Mouse (Mus musculus) limb, embryonic 14.5 days (tissue): ENCODE results near the gene Sptlc2. TPM values are rescaled to one million over a fixed set of nuclear protein-coding genes. Genes with fewer than 3 reads are reported as not detected.

ENCODE experiments used
- ATAC-seq: fragments of 200-750 bp; cut with Nextera tagmentation; 2 replicates; pipeline ENCODE4 v1.8.0; 2017; ENCODE audit warnings: low read depth, moderate number of reproducible peaks, moderate TSS enrichment; ENCODE audit not compliant: low FRiP score
- DNase-seq: peaks from one replicate; pipeline ENCODE4 v3.0.0-alpha.2; 2015; ENCODE audit warnings: low spot score
- H3K27ac ChIP-seq: fragments of 300-500 bp; sonication (generic); replicated peaks from 2 replicates; pipeline ENCODE4 v1.5.1; 2014; ENCODE audit warnings: low read depth, mild to moderate bottlenecking, low read length, moderate library complexity, mixed read lengths
- H3K27me3 ChIP-seq: fragments of 300-500 bp; sonication (generic); 2 replicates; pipeline ENCODE4 v1.6.1; 2014; ENCODE audit warnings: low read length, mixed read lengths; ENCODE audit not compliant: control insufficient read depth, insufficient read depth
- H3K36me3 ChIP-seq: fragments of 300-500 bp; sonication (generic); 2 replicates; pipeline ENCODE4 v1.6.1; 2014; ENCODE audit warnings: mild to moderate bottlenecking, low read length, moderate library complexity, mixed read lengths; ENCODE audit not compliant: control insufficient read depth, insufficient read depth
- H3K4me1 ChIP-seq: fragments of 300-500 bp; sonication (generic); 2 replicates; pipeline ENCODE4 v1.6.1; 2014; ENCODE audit warnings: antibody characterized with exemption, low read length, mixed read lengths; ENCODE audit not compliant: control insufficient read depth, insufficient read depth
- H3K4me2 ChIP-seq: fragments of 300-500 bp; sonication (generic); replicated peaks from 2 replicates; pipeline ENCODE4 v1.6.1; 2014; ENCODE audit warnings: low read depth, mild to moderate bottlenecking, low read length, moderate library complexity; ENCODE audit not compliant: severe bottlenecking
- H3K4me3 ChIP-seq: fragments of 300-500 bp; sonication (generic); replicated peaks from 2 replicates; pipeline ENCODE4 v1.5.1; 2014; ENCODE audit warnings: low read length
- H3K9ac ChIP-seq: fragments of 300-500 bp; sonication (generic); 2 replicates; pipeline ENCODE4 v1.6.1; 2014; ENCODE audit warnings: mild to moderate bottlenecking, low read depth, low read length, moderate library complexity; ENCODE audit not compliant: severe bottlenecking
- H3K9me3 ChIP-seq: fragments of 300-500 bp; sonication (generic); 2 replicates; pipeline ENCODE4 v1.6.1; 2016; ENCODE audit warnings: low read length; ENCODE audit not compliant: control insufficient read depth
- POLR2A ChIP-seq: fragments of 200-500 bp; IDR thresholded peaks from 2 replicates; pipeline ENCODE4 v1.8.0; 2012; ENCODE audit warnings: inconsistent platforms, mild to moderate bottlenecking, moderate library complexity, borderline replicate concordance; ENCODE audit not compliant: insufficient read depth, insufficient read length; ENCODE audit errors: extremely low read depth
- WGBS: fragments of 180-500 bp; shearing (Covaris S2); extraction: QIAGEN DNeasy Blood & Tissue Kit; methylation state at CpG from one replicate; pipeline ENCODE4 v1.1.7; 2014; 5-methylcytosine and 5-hydroxymethylcytosine counted together
- polyA plus RNA-seq, 2 experiments: library from polyadenylated mRNA; depleted of rRNA in 1 of 2; stranded (reverse) in 1 of 2; unstranded in 1 of 2; fragments of >200 nt; fragmentation: Nextera tagmentation in 1 of 2; extraction: Ambion mirVana in 1 of 2; gene quantifications; 2 replicates each; pipeline versions ENCODE4 v1.2.1 to v1.2.3; 2012 to 2014

The Sptlc2 gene
- polyA plus RNA-seq, 2 experiments: 35.2 to 85.5 TPM

- H3K27me3 ChIP-seq: no peaks in the 10 kb centered on the region
- H3K27ac ChIP-seq: no peak overlapping the region
- H3K9me3 ChIP-seq: no peaks in the 10 kb centered on the region
- no peak overlapping the region for H3K9ac ChIP-seq
- ATAC-seq (peak; percentile 49; the same call in 1 of the 2 replicates), DNase-seq (peak; percentile 63)
- no peak for TF ChIP-seq POLR2A
- H3K4me2 ChIP-seq: no peak overlapping the region
- H3K4me1 ChIP-seq: no peaks in the 10 kb centered on the region
- WGBS: 24% methylated on average over 4 of the region's 4 CpGs
- no peak overlapping the region for H3K4me3 ChIP-seq
- H3K36me3 ChIP-seq: no peaks in the 10 kb centered on the region
Observed at GRCm38 (mm10) chr12:87413179-87413790, 25.1 kb upstream of the Sptlc2 start.

GRCm38 (mm10) chr12:87410999-87411398 lies 22.8 kb upstream of the Sptlc2 start:
- Histone ChIP-seq H3K27ac (no peak overlapping the region), H3K9ac (no peak overlapping the region), H3K36me3 (no peaks in the 10 kb centered on the region), H3K27me3 (no peaks in the 10 kb centered on the region), H3K9me3 (no peaks in the 10 kb centered on the region), H3K4me2 (no peak overlapping the region), H3K4me3 (no peak overlapping the region), H3K4me1 (peaks cover 5% of the 10 kb centered on the region; the same call in 1 of the 2 replicates)
- no peak for TF ChIP-seq POLR2A
- ATAC-seq (no peak), DNase-seq (peak; percentile 11)
- 35% methylated on average over 7 of the region's 7 CpGs for WGBS

GRCm38 (mm10) chr12:87409123-87409522 lies 21.0 kb upstream of the Sptlc2 start:
- Histone ChIP-seq H3K27me3 (no peaks in the 10 kb centered on the region), H3K9me3 (no peaks in the 10 kb centered on the region), H3K9ac (no peak overlapping the region), H3K36me3 (no peaks in the 10 kb centered on the region), H3K4me1 (peaks cover 5% of the 10 kb centered on the region; the same call in 1 of the 2 replicates), H3K4me3 (no peak overlapping the region), H3K27ac (no peak overlapping the region), H3K4me2 (no peak overlapping the region)
- ATAC-seq: no peak
- TF ChIP-seq POLR2A: no peak
- DNase-seq: no peak
- WGBS: 89% methylated on average over 4 of the region's 4 CpGs

GRCm38 (mm10) chr12:87407869-87408605 lies 19.9 kb upstream of the Sptlc2 start:
- 39% methylated on average over 21 of the region's 21 CpGs for WGBS
- Histone ChIP-seq H3K27me3 (no peaks in the 10 kb centered on the region), H3K36me3 (no peaks in the 10 kb centered on the region), H3K4me2 (peak overlapping the region; percentile 19), H3K9ac (no peak overlapping the region), H3K4me1 (peaks cover 5% of the 10 kb centered on the region; the same call in 1 of the 2 replicates), H3K4me3 (no peak overlapping the region), H3K27ac (0 out of 2 replicates have a peak overlapping the region, but pooled peaks have one; percentile 33), H3K9me3 (no peaks in the 10 kb centered on the region)
- TF ChIP-seq POLR2A: no peak
- DNase-seq (peak; percentile 17), ATAC-seq (no peak)

GRCm38 (mm10) chr12:87405721-87406120 lies 17.6 kb upstream of the Sptlc2 start:
- ATAC-seq: no peak
- 74% methylated on average over 3 of the region's 3 CpGs for WGBS

More at GRCm38 (mm10) chr12:87405721-87406120, 17.6 kb upstream of the Sptlc2 start:
- TF ChIP-seq POLR2A: no peak
- H3K27me3 ChIP-seq: no peaks in the 10 kb centered on the region
- no peaks in the 10 kb centered on the region for H3K36me3 ChIP-seq
- no peak overlapping the region for H3K4me2 ChIP-seq
- H3K4me1 ChIP-seq: peaks cover 5% of the 10 kb centered on the region; the same call in 1 of the 2 replicates
- H3K9me3 ChIP-seq: no peaks in the 10 kb centered on the region
- H3K4me3 ChIP-seq: no peak overlapping the region
- DNase-seq: no peak
- H3K9ac ChIP-seq: no peak overlapping the region
- no peak overlapping the region for H3K27ac ChIP-seq
